Mouse (Mus musculus): ENCODE results near the gene Arl14. TPM values are rescaled to one million over a fixed set of nuclear protein-coding genes. Genes with fewer than 3 reads are reported as not detected.

Arl14 gene
- total RNA-seq (2014; rRNA removed) (0.09 TPM in 1 of 2 replicates, not detected in the other), polyA plus RNA-seq (2012; rRNA removed) (not detected in 2 replicates)

DNA sequence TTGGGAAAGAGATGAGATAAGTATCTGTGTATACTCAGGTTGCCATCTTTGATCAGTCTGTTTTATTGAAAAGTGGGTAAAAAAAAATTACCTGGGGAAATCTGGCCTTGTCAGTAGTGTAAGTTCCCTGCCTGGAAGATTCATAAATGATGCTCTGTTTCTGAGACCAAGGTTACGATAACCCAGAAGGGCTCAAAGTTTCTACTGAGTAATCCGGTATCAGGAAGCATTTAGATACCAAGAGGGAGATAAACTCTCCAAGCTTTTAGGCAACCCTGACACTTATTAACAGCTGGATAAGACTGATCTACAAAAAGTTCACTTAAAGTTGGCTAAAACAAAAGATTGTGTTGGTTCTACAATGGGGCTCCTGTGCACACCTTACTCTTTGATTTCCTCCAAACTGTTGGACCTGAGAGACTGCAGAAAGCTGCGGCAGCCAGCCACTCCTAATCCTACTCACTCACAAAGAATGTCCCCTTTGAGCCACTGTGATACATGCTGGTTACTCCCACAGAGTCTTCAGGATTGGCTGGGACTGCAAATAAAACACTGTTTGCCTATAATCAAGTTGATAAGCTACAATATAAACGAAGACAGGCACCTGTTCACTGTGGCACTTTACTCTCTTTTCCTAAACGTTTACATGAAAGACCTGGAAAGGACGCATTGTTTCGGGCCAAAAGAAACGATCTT, at the start of gene Arl14:
Gene Arl14, plus strand, starts transcription at position 614 of the 696 bp plus-strand sequence.
- 41% methylated on average over 8 of the region's 8 CpGs for WGBS
- H3K27ac ChIP-seq (replicated peaks; ENCODE audit: insufficient read depth, low read depth, low read length), result no peak within 1 kb of the TSS
- no peak for DNase-seq (ENCODE audit: extremely low read depth, low read depth, low spot score)
- H3K36me3 ChIP-seq (ENCODE audit: control insufficient read depth, insufficient read depth, low read length), result no peaks in the 10 kb centered on the region
- H3K79me2 ChIP-seq (ENCODE audit: control insufficient read depth, insufficient read depth, low read length), result no peaks in the 10 kb centered on the region
- H3K4me3 ChIP-seq (ENCODE audit: insufficient read depth, low read depth, low read length), result no peak within 1 kb of the TSS
- TF ChIP-seq CTCF (IDR thresholded peaks at IDR 0.05; ENCODE audit: low read depth, low read length) (no peak), POLR2A (IDR thresholded peaks at IDR 0.05; ENCODE audit: extremely low read depth, insufficient read depth, low read length) (no peak)
- H3K4me1 ChIP-seq (ENCODE audit: control insufficient read depth, insufficient read depth, low read length), result no peaks in the 10 kb centered on the region
- H3K9ac ChIP-seq (ENCODE audit: low read depth, low read length), result no peak within 1 kb of the TSS
- H3K27me3 ChIP-seq (ENCODE audit: control insufficient read depth, insufficient read depth, low read length), result no peaks in the 10 kb centered on the region

- no peak for DNase-seq (ENCODE audit: extremely low read depth, low read depth, low spot score)
- Histone ChIP-seq H3K79me2 (ENCODE audit: control insufficient read depth, insufficient read depth, low read length) (no peaks in the 10 kb centered on the region), H3K4me1 (ENCODE audit: control insufficient read depth, insufficient read depth, low read length) (no peaks in the 10 kb centered on the region), H3K36me3 (ENCODE audit: control insufficient read depth, insufficient read depth, low read length) (no peaks in the 10 kb centered on the region), H3K27ac (replicated peaks; ENCODE audit: insufficient read depth, low read depth, low read length) (no peak overlapping the region), H3K4me3 (ENCODE audit: insufficient read depth, low read depth, low read length) (no peak overlapping the region), H3K9ac (ENCODE audit: low read depth, low read length) (no peak overlapping the region), H3K27me3 (ENCODE audit: control insufficient read depth, insufficient read depth, low read length) (no peaks in the 10 kb centered on the region)
- TF ChIP-seq POLR2A (IDR thresholded peaks at IDR 0.05; ENCODE audit: extremely low read depth, insufficient read depth, low read length) (no peak), CTCF (IDR thresholded peaks at IDR 0.05; ENCODE audit: low read depth, low read length) (no peak)
- WGBS, result 55% methylated on average over 1 of the region's 1 CpGs
Measured at GRCm38 (mm10) chr3:69175229-69175628, 47.0 kb upstream of the Arl14 start.

GRCm38 (mm10) chr3:69177168-69177797, 44.9 kb upstream of the Arl14 start:
- H3K4me1 ChIP-seq (ENCODE audit: control insufficient read depth, insufficient read depth, low read length), result no peaks in the 10 kb centered on the region
- no peak overlapping the region for H3K9ac ChIP-seq (ENCODE audit: low read depth, low read length)
- DNase-seq (ENCODE audit: extremely low read depth, low read depth, low spot score), result no peak
- no peak for TF ChIP-seq POLR2A (IDR thresholded peaks at IDR 0.05; ENCODE audit: extremely low read depth, insufficient read depth, low read length)
- TF ChIP-seq CTCF (IDR thresholded peaks at IDR 0.05; ENCODE audit: low read depth, low read length), result no peak
- no peaks in the 10 kb centered on the region for H3K79me2 ChIP-seq (ENCODE audit: control insufficient read depth, insufficient read depth, low read length)
- no peaks in the 10 kb centered on the region for H3K36me3 ChIP-seq (ENCODE audit: control insufficient read depth, insufficient read depth, low read length)
- WGBS, result 88% methylated on average over 15 of the region's 15 CpGs
- no peaks in the 10 kb centered on the region for H3K27me3 ChIP-seq (ENCODE audit: control insufficient read depth, insufficient read depth, low read length)
- H3K27ac ChIP-seq (replicated peaks; ENCODE audit: insufficient read depth, low read depth, low read length), result no peak overlapping the region
- no peak overlapping the region for H3K4me3 ChIP-seq (ENCODE audit: insufficient read depth, low read depth, low read length)

DNA sequence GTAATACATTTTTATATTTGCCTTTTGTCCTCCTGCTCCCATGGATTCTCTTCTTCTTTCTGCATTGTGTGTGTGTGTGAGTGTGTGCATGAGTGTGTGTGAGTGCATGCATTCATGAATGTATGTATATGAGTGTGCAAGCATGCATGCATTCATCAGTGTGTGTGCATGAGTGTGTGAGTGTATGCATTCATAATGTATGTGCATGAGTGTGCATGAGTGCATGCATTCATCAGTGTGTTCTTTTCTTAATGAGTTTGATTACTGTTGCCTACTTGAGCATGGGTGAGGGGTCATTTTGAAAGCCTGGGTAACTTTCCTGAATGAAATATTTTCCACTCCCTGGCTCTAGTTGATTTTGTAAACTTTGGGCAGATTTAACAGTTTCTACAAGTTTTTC, 44.3 kb upstream of the Arl14 start:
- no peak for DNase-seq (ENCODE audit: extremely low read depth, low read depth, low spot score)
- H3K4me3 ChIP-seq (ENCODE audit: insufficient read depth, low read depth, low read length), result no peak overlapping the region
- no peaks in the 10 kb centered on the region for H3K4me1 ChIP-seq (ENCODE audit: control insufficient read depth, insufficient read depth, low read length)
- H3K79me2 ChIP-seq (ENCODE audit: control insufficient read depth, insufficient read depth, low read length), result no peaks in the 10 kb centered on the region
- no peak for TF ChIP-seq POLR2A (IDR thresholded peaks at IDR 0.05; ENCODE audit: extremely low read depth, insufficient read depth, low read length)
- no peak for TF ChIP-seq CTCF (IDR thresholded peaks at IDR 0.05; ENCODE audit: low read depth, low read length)
- no peak overlapping the region for H3K27ac ChIP-seq (replicated peaks; ENCODE audit: insufficient read depth, low read depth, low read length)
- no peaks in the 10 kb centered on the region for H3K27me3 ChIP-seq (ENCODE audit: control insufficient read depth, insufficient read depth, low read length)
- H3K36me3 ChIP-seq (ENCODE audit: control insufficient read depth, insufficient read depth, low read length), result no peaks in the 10 kb centered on the region
- H3K9ac ChIP-seq (ENCODE audit: low read depth, low read length), result no peak overlapping the region

DNA sequence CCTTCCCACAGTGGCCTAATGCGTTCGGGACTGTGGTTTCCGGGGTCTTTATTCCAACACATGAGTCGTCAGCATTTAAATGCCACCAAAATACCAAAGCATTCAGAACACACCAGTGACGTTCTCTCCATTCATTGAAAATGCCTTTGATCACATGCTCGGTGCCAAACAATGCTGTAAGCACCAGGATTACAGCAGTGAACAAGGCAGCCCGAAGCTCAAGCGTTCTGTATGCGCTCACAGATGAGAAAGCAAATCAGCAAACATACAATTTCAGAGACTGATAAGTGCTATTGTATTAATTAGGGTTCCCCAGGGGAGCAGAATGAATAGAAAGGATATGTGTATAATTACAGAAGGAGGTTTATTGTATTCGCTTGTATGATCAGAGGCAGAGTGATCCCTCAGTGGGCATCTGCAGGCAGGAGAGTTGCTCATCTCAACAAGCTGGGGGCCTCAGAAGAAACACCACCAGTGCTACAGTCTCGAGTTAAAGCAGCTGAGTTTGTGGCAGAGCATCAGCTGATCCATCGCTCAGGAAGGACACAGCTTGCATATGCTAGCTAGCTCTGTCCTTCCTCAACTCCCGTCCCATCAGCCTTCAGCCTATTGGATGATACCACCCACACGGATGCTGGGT, 43.7 kb upstream of the Arl14 start:
- Histone ChIP-seq H3K79me2 (ENCODE audit: control insufficient read depth, insufficient read depth, low read length) (no peaks in the 10 kb centered on the region), H3K36me3 (ENCODE audit: control insufficient read depth, insufficient read depth, low read length) (no peaks in the 10 kb centered on the region), H3K9ac (ENCODE audit: low read depth, low read length) (no peak overlapping the region), H3K4me1 (ENCODE audit: control insufficient read depth, insufficient read depth, low read length) (no peaks in the 10 kb centered on the region), H3K4me3 (ENCODE audit: insufficient read depth, low read depth, low read length) (no peak overlapping the region), H3K27ac (replicated peaks; ENCODE audit: insufficient read depth, low read depth, low read length) (no peak overlapping the region), H3K27me3 (ENCODE audit: control insufficient read depth, insufficient read depth, low read length) (no peaks in the 10 kb centered on the region)
- DNase-seq (ENCODE audit: extremely low read depth, low read depth, low spot score), result no peak
- TF ChIP-seq CTCF (IDR thresholded peaks at IDR 0.05; ENCODE audit: low read depth, low read length) (no peak), POLR2A (IDR thresholded peaks at IDR 0.05; ENCODE audit: extremely low read depth, insufficient read depth, low read length) (no peak)
- WGBS, result 86% methylated on average over 14 of the region's 14 CpGs

Measured in liver, adult 2 months (tissue).